Mouse (Mus musculus): ENCODE measurements at regions not wholly inside any gene's neighbourhood (a gene's known extent, or its start where the extent isn't known, plus 50 kb on each side); places are given as distances from the start of the nearest gene placed in this dataset.

GRCm38 (mm10) chr17:64426536-64426935 lies 94.8 kb upstream of the Pja2 start:
- dilution Hi-C loops (cut with MboI; ENCODE audit: extremely low pct_ligation_motif_present, extremely low pct_unique_long_range_greater_than_20kb, low sequenced_read_pairs) = no loop called here
- H3K4me1 ChIP-seq (ENCODE audit: control insufficient read depth in 1 of 2, insufficient read depth in 2 of 2) = no peaks in the 10 kb centered on the region
- H3K9ac ChIP-seq (ENCODE audit: insufficient read depth, low read depth) = no peak overlapping the region
- no peaks in the 10 kb centered on the region for H3K27me3 ChIP-seq (replicated peaks)
- DNase-seq (ENCODE audit: extremely low read depth) = no peak
- no peaks in the 10 kb centered on the region for H3K36me3 ChIP-seq (replicated peaks in 1 of 2; ENCODE audit: control insufficient read depth in 1 of 2, insufficient read depth in 1 of 2, low read length in 1 of 2)
- no peaks in the 10 kb centered on the region for H3K9me3 ChIP-seq (replicated peaks; ENCODE audit: low read length)
- TF ChIP-seq CHD1 (IDR thresholded peaks at IDR 0.05; ENCODE audit: low read depth, low read length) (no peak), MAX (IDR thresholded peaks at IDR 0.05; ENCODE audit: low read length) (no peak), MAFK (IDR thresholded peaks at IDR 0.05; ENCODE audit: insufficient replicate concordance, low read length) (no peak), ELF1 (IDR thresholded peaks at IDR 0.05; ENCODE audit: low read depth, low read length) (no peak), EP300 (IDR thresholded peaks at IDR 0.05; ENCODE audit: low read length) (no peak)
- no peak overlapping the region for H3K4me3 ChIP-seq (replicated peaks in 1 of 3; ENCODE audit: low read depth in 2 of 3, low read length in 2 of 3, poor library complexity in 1 of 3)
- in situ Hi-C loops (cut with MboI; ENCODE audit: low pct_ligation_motif_present, low pct_unique_long_range_greater_than_20kb, low sequenced_read_pairs) = no loop called here
- H3K4me2 ChIP-seq (ENCODE audit: insufficient read depth, low read depth, poor library complexity, severe bottlenecking) = no peak overlapping the region
- H3K79me2 ChIP-seq (replicated peaks; ENCODE audit: control insufficient read depth, extremely low read depth, insufficient read depth, poor library complexity, severe bottlenecking) = no peaks in the 10 kb centered on the region
- H3K27ac ChIP-seq (ENCODE audit: insufficient read depth, low read depth) = no peak overlapping the region

- no peak for TF ChIP-seq ETS1 (conservative IDR thresholded peaks at IDR 0.05; ENCODE audit: low read depth, low read length)
- no peak overlapping the region for H3K27ac ChIP-seq (ENCODE audit: insufficient read depth, low read depth)
- in situ Hi-C loops (cut with MboI; ENCODE audit: low pct_ligation_motif_present, low pct_unique_long_range_greater_than_20kb, low sequenced_read_pairs) (no loop called here), dilution Hi-C loops (cut with MboI; ENCODE audit: extremely low pct_ligation_motif_present, extremely low pct_unique_long_range_greater_than_20kb, low sequenced_read_pairs) (no loop called here)
- H3K4me1 ChIP-seq (ENCODE audit: control insufficient read depth in 1 of 2, insufficient read depth in 2 of 2) = no peaks in the 10 kb centered on the region
- no peak overlapping the region for H3K9ac ChIP-seq (ENCODE audit: insufficient read depth, low read depth)
- no peaks in the 10 kb centered on the region for H3K36me3 ChIP-seq (replicated peaks in 1 of 2; ENCODE audit: control insufficient read depth in 1 of 2, insufficient read depth in 1 of 2, low read length in 1 of 2)
- no peaks in the 10 kb centered on the region for H3K27me3 ChIP-seq (replicated peaks)
- no peak overlapping the region for H3K4me2 ChIP-seq (ENCODE audit: insufficient read depth, low read depth, poor library complexity, severe bottlenecking)
- H3K4me3 ChIP-seq (replicated peaks in 1 of 3; ENCODE audit: low read depth in 2 of 3, low read length in 2 of 3, poor library complexity in 1 of 3) = no peak overlapping the region
- no peaks in the 10 kb centered on the region for H3K9me3 ChIP-seq (replicated peaks; ENCODE audit: low read length)
- no peaks in the 10 kb centered on the region for H3K79me2 ChIP-seq (replicated peaks; ENCODE audit: control insufficient read depth, extremely low read depth, insufficient read depth, poor library complexity, severe bottlenecking)
- DNase-seq (ENCODE audit: extremely low read depth) = no peak
Measured at GRCm38 (mm10) chr17:64439571-64439970, 107.9 kb upstream of the Pja2 start.

- no peaks in the 10 kb centered on the region for H3K79me2 ChIP-seq (replicated peaks; ENCODE audit: control insufficient read depth, extremely low read depth, insufficient read depth, poor library complexity, severe bottlenecking)
- no peak overlapping the region for H3K4me2 ChIP-seq (ENCODE audit: insufficient read depth, low read depth, poor library complexity, severe bottlenecking)
- H3K36me3 ChIP-seq (replicated peaks in 1 of 2; ENCODE audit: control insufficient read depth in 1 of 2, insufficient read depth in 1 of 2, low read length in 1 of 2) = no peaks in the 10 kb centered on the region
- no peaks in the 10 kb centered on the region for H3K4me1 ChIP-seq (ENCODE audit: control insufficient read depth in 1 of 2, insufficient read depth in 2 of 2)
- H3K4me3 ChIP-seq (replicated peaks in 1 of 3; ENCODE audit: low read depth in 2 of 3, low read length in 2 of 3, poor library complexity in 1 of 3) = no peak overlapping the region
- no peaks in the 10 kb centered on the region for H3K27me3 ChIP-seq (replicated peaks)
- DNase-seq (ENCODE audit: extremely low read depth) = no peak
- H3K27ac ChIP-seq (ENCODE audit: insufficient read depth, low read depth) = no peak overlapping the region
- TF ChIP-seq RCOR1 (conservative IDR thresholded peaks at IDR 0.05; ENCODE audit: low read depth, low read length) (no peak), ZMIZ1 (IDR thresholded peaks at IDR 0.05; ENCODE audit: low read depth, low read length) (no peak), POLR2AphosphoS2 (IDR thresholded peaks at IDR 0.05; ENCODE audit: low read depth, low read length) (no peak)
- no peaks in the 10 kb centered on the region for H3K9me3 ChIP-seq (replicated peaks; ENCODE audit: low read length)
- dilution Hi-C loops (cut with MboI; ENCODE audit: extremely low pct_ligation_motif_present, extremely low pct_unique_long_range_greater_than_20kb, low sequenced_read_pairs) = no loop called here
- in situ Hi-C loops (cut with MboI; ENCODE audit: low pct_ligation_motif_present, low pct_unique_long_range_greater_than_20kb, low sequenced_read_pairs) = no loop called here
- H3K9ac ChIP-seq (ENCODE audit: insufficient read depth, low read depth) = no peak overlapping the region
Measured at GRCm38 (mm10) chr17:64454736-64455135, 123.0 kb upstream of the Pja2 start.
